Mouse (Mus musculus) retina, adult 2 months (tissue): ENCODE data around the gene Pecam1.

Experiments
- DNase-seq: peaks from one replicate; pipeline ENCODE4 v3.0.0-alpha.2; 2012; ENCODE audit warnings: low read depth, low spot score

The Pecam1 gene

GRCm38 (mm10) chr11:106698289-106698688 is 52.1 kb downstream of the Pecam1 start:
- DNase-seq, result no peak

DNA sequence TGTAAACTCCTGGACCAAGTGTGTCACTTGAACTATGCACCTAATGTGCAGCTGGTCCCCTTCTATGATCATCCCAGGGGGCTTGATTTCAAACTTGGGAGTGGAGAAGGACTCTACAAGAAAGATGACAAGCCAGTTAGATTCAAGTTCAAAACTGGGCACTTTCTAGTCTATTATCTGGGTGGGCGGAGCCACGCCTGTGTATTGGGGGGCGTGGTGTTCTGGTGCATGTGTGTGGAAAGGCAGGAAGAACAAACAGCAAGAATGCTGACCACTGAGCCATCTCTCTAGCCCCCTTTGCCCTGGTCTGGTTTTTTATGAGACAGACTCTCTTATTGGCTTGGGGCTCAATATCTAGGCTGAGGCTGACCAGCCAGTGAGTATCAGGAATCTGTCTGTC is 54.5 kb downstream of the Pecam1 start:
- no peak for DNase-seq

- no peak for DNase-seq
These were observed 57.5 kb downstream of the Pecam1 start for GRCm38 (mm10) chr11:106692890-106693289.

DNA sequence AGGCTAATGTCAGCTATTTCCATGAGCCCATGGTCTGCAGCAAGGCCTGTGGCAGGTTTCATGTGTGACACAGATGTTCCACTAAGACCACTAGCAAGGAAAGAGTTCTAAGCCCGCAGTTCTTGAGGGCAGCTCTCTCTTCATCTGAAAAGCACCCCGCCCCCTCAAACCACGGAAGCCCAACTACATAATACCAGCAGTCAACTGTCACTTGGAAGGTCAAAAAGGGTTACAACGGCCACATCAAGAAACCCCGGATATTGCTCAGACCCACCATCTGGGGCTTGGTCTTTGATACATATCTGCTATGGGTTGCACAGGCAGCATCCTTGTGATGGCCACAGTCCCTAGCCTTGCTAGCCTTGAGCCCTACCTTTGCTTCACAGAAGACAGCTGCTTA is 62.1 kb downstream of the Pecam1 start:
- no peak for DNase-seq

- DNase-seq, result no peak
These were observed 63.1 kb downstream of the Pecam1 start for GRCm38 (mm10) chr11:106687293-106687692.

GRCm38 (mm10) chr11:106684027-106684426 is 66.4 kb downstream of the Pecam1 start:
- no peak for DNase-seq

DNA sequence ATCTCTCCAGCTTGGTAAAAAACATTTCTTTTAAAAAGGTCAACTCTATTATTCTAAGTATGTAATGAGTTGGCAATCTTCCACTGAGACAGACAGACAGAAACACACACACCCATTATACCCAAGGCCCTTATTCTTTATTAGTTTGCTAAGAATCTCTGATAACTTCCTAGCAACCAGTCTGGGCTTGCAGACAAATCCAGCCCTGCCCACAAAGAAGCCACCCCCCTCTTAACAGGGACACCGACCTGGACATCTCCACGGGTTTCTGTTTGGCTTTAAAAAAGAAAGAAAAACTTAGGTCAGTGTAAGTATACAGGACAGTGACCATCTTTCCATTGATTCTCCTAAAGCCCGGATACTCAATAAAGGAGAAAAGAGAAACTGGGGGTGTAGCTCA is 67.1 kb downstream of the Pecam1 start:
- DNase-seq, result no peak

DNA sequence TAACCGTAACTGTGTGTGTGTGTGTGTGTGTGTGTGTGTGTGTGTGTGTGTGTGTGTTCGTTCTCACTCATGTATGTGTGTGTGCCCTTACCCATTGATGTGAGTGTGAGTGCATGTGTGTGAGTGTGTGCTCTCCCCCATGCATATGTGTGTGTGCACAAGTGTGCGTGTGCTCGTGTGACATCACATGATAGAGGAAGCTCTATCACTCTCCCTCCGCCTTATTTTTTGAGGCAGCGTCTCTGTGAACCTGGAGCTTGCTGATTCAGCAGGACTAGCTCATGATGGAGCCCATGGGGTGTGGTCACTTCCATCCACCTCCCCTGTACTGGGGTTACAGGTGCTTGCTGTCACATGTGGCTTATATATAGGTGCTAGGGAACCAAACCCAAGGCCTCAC is 69.3 kb downstream of the Pecam1 start:
- no peak for DNase-seq

DNA sequence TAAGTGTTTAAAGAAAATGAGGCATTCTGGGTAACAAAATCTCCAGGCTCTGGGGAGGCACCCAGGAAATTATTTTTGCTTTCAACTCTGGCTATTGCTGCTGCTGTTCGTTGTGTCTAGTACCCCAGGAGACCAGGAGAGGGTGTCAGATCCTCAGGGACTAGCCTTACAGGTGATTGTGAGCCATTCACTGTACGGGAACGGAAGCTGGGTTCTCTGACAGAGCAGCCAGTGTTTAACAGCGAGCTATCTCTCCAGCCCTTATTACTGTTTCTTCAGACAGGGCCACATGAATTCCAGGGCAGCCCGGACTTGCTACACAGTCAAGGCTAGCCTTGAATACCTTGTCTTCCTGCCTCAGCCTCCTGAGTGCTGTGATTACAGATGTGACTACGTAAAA is 70.6 kb downstream of the Pecam1 start:
- no peak for DNase-seq

- no peak for DNase-seq
These were observed 72.4 kb downstream of the Pecam1 start for GRCm38 (mm10) chr11:106677910-106678591.

DNA sequence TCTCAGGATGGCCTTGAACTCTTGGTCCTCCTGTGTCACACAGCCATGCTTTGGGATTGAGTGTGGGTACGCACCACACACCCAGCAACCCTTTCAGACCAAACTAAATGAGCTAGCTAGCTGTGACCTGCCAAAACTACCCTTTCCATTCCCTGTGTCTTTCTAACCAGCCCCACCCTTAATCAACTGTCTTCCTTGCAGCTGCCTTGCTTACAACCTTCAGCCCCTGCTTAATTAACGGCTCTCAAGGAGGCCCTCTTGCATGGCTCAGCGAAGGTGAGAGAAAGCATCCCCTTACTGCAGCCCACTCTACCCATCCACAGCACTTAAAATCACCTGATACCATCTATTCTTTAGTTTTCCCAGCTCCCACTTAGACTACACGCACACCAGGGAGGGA is 73.1 kb downstream of the Pecam1 start:
- no peak for DNase-seq

DNA sequence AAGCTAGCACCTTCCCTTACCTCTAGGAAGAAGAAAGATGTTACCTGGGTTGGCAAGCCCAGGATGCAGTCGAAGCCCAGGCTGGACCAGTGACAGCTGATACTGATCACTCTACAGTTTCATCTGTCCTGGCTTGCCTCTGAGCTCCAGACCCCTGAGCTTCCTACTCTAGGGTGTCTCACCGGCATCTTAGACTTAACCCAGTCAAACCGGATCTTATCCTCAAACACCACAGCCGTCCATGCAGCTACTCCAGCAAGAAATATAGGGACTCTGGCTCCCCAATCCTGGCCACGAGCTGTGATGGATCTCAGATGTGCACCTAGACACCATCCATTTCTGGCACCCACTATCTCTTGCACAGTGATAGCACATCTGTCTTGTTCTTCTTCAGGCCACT is 74.6 kb downstream of the Pecam1 start:
- no peak for DNase-seq

DNA sequence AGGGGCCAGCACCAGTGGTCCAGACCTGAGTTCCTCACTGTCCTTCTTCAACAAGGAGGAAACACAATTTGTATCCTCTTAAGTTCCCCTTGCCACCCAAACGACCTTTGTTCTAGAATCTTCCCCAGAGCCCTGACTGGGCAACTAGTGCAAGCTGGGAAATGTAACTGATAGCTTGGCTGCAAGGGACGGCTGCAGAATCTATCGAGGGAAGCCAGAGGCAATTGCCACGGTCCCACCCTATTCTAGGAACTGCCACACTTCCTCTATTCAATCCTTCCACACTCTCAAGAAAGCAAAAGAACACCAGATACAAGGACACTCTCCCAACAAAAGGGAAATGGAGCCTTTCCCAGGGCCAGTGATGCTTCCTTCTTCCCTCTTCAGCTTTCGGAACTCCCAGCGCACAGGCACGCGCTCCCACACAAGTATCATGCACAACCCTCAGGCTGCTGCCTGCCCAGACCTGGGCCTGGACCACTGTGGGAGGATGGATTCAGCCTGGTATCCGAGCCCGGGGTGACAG is 75.2 kb downstream of the Pecam1 start:
- no peak for DNase-seq

- no peak for DNase-seq
These were observed 75.7 kb downstream of the Pecam1 start for GRCm38 (mm10) chr11:106674612-106675153.

- no peak for DNase-seq
These were observed 76.5 kb downstream of the Pecam1 start for GRCm38 (mm10) chr11:106673727-106674611.

DNA sequence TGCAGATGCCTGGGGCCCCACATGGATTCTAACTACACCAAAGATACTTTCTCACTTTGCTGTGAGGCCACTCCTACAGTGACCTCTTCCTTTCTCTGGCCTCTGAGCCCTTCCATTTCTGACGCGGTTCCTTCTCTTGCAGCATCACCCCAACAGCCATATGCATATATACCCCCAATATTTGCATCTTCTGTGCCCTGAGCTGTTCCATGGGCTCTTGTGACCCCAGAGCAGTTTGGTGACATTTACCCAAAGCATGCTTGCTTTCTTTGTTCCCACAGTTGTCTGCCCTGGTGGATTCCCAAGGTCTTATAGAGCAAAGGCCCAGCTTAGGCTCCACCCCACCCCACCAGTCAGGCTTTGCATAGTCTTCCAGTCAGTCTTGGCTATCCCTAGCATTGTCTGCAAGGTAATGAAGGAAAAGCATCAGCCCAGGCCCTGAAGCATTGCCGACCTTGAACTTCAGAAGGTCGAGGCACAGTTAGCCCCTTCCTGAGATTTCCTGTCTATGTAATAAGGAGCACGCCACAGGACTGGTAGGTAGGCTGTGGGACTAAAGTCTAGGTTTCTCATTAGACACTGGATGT is 77.4 kb downstream of the Pecam1 start:
- no peak for DNase-seq

GRCm38 (mm10) chr11:106671801-106672200 is 78.6 kb downstream of the Pecam1 start:
- no peak for DNase-seq

- DNase-seq, result no peak
These were observed 79.4 kb downstream of the Pecam1 start for GRCm38 (mm10) chr11:106670951-106671478.

DNA sequence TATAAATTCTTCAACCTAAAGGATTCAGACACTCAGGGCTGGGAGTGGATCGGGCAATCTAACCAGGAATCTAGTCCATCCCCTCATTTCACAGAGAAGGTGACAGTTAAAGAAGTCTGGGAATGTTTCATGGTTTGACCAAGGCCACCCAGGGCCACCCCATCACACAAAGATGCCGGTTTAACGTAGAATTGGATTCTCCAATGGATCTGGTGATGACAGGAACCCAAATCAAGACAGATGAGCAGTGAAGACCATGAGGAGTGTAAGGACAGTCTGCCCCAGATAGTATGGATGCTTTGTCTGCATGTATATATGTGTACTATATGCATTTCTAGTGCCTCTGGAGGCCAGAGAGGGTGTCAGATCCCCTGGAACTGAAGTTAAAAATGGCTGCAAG is 80.2 kb downstream of the Pecam1 start:
- no peak for DNase-seq

- no peak for DNase-seq
These were observed 80.6 kb downstream of the Pecam1 start for GRCm38 (mm10) chr11:106669873-106670173.

GRCm38 (mm10) chr11:106669102-106669872 is 81.1 kb downstream of the Pecam1 start:
- DNase-seq, result no peak
